Mouse (Mus musculus): ENCODE measurements around the gene Fbxo4. TPM values are rescaled to one million over a fixed set of nuclear protein-coding genes. Genes with fewer than 3 reads are reported as not detected.
A peak's percentile ranks its signal among the peaks of the same experiment; 100 is the strongest.

Fbxo4 gene
- total RNA-seq, 1 experiment, result 5.2 TPM

DNA sequence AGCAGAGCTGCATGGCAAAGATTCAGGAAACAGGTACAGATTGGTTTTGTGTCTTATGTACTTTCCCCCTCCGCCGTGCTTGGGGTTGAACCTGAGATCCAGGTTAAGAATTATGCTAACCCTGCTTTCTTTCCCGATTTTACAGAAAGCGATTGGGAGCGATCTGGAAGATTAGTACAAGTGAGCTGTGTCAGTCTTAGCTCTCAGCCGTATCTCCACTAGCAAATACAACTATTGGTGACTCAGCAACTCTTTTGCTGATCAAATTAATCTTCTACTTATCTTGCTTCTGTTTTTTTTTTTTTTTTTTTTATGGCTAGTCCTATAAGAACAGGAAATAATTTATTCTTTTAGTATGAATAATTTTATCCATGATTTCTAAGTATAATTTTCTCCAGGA, 9.2 kb downstream of the Fbxo4 start:
- H3K27ac ChIP-seq (ENCODE audit: insufficient read depth, low read depth, low read length, poor library complexity, severe bottlenecking), result no peak overlapping the region
- no peaks in the 10 kb centered on the region for H3K36me3 ChIP-seq (ENCODE audit: control insufficient read depth, insufficient read depth, low read length, poor library complexity, severe bottlenecking)
- no peak for DNase-seq (ENCODE audit: low read depth, low spot score)
- no peaks in the 10 kb centered on the region for H3K4me1 ChIP-seq (ENCODE audit: control insufficient read depth in 2 of 2, insufficient read depth in 2 of 2, low read length in 2 of 2, poor library complexity in 1 of 2)
- in situ Hi-C loops (cut with MboI; ENCODE audit: low sequenced_read_pairs in 2 of 2, unreplicated experiment in 2 of 2), result no loop called here
- TF ChIP-seq MAFK (IDR thresholded peaks at IDR 0.05; ENCODE audit: insufficient read depth, low read depth, low read length), result 0 out of 2 replicates have a peak, but pooled peaks have one; percentile 8
- no peak for TF ChIP-seq CHD2 (IDR thresholded peaks at IDR 0.05; ENCODE audit: low read depth, low read length)
- H3K4me3 ChIP-seq (ENCODE audit: insufficient read depth in 1 of 2, low read depth in 1 of 2, low read length in 2 of 2, poor library complexity in 1 of 2, severe bottlenecking in 1 of 2), result no peak overlapping the region
- no peak overlapping the region for H3K9ac ChIP-seq (ENCODE audit: insufficient read depth, low read depth, low read length, poor library complexity, severe bottlenecking)
- no peaks in the 10 kb centered on the region for H3K9me3 ChIP-seq (ENCODE audit: control insufficient read depth, insufficient read depth, low read depth, low read length)

DNA sequence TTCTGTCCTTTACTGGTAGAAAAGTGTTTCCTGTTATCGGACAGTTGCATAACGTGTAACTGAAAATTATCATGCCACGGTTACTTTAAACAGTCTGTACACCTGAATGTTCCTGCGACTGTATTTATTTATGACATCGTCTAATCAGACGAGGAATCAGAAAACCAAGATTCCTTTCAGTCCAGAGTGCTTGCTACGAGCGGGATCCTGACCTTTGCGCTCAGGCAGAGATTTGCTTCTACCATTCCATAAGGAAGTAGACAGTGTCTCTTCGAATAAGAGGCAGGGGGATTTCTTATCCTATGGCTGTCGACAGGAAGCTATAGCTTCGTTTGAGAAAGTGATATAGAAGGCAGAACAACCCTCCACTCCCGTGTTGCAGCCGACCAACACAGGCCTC, 9.6 kb downstream of the Fbxo4 start:
- no peak overlapping the region for H3K9ac ChIP-seq (ENCODE audit: insufficient read depth, low read depth, low read length, poor library complexity, severe bottlenecking)
- H3K36me3 ChIP-seq (ENCODE audit: control insufficient read depth, insufficient read depth, low read length, poor library complexity, severe bottlenecking), result no peaks in the 10 kb centered on the region
- in situ Hi-C loops (cut with MboI; ENCODE audit: low sequenced_read_pairs in 2 of 2, unreplicated experiment in 2 of 2), result no loop called here
- TF ChIP-seq HCFC1 (IDR thresholded peaks at IDR 0.05; ENCODE audit: borderline replicate concordance, insufficient read depth, low read length) (no peak), ZNF384 (IDR thresholded peaks at IDR 0.05; ENCODE audit: low read depth, low read length) (no peak), MAFK (IDR thresholded peaks at IDR 0.05; ENCODE audit: insufficient read depth, low read depth, low read length) (no peak), ZC3H11A (IDR thresholded peaks at IDR 0.05; ENCODE audit: borderline replicate concordance, low read depth, low read length) (no peak), CHD2 (IDR thresholded peaks at IDR 0.05; ENCODE audit: low read depth, low read length) (no peak)
- no peaks in the 10 kb centered on the region for H3K9me3 ChIP-seq (ENCODE audit: control insufficient read depth, insufficient read depth, low read depth, low read length)
- no peak for DNase-seq (ENCODE audit: low read depth, low spot score)
- no peak overlapping the region for H3K27ac ChIP-seq (ENCODE audit: insufficient read depth, low read depth, low read length, poor library complexity, severe bottlenecking)
- no peak overlapping the region for H3K4me3 ChIP-seq (ENCODE audit: insufficient read depth in 1 of 2, low read depth in 1 of 2, low read length in 2 of 2, poor library complexity in 1 of 2, severe bottlenecking in 1 of 2)
- no peaks in the 10 kb centered on the region for H3K4me1 ChIP-seq (ENCODE audit: control insufficient read depth in 2 of 2, insufficient read depth in 2 of 2, low read length in 2 of 2, poor library complexity in 1 of 2)

DNA sequence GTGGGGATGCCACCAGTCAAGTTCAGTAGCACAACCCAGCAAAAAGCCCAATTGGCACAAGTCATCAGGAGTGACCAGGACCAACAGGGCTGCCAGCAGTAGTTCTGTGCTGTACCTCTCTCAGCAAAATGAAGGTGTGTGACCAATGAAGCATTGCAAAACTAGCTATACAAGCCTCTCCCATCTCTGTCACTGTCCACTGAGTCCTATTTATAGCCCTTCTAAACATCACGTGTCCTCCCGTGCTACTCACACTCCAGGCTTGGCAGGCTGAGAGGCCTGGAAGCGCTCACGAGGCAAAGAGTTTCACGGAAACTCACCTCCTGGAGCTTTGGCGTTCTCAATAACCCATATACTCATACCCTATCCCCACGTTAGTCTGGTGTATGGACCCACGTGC, 17.1 kb downstream of the Fbxo4 start:
- DNase-seq (ENCODE audit: low read depth, low spot score), result no peak
- in situ Hi-C loops (cut with MboI; ENCODE audit: low sequenced_read_pairs in 2 of 2, unreplicated experiment in 2 of 2), result no loop called here
- H3K4me1 ChIP-seq (ENCODE audit: control insufficient read depth in 2 of 2, insufficient read depth in 2 of 2, low read length in 2 of 2, poor library complexity in 1 of 2), result peaks cover 3 to 7% of the 10 kb centered on the region in 2 experiments; a peak in 2 of 4 replicates
- H3K9me3 ChIP-seq (ENCODE audit: control insufficient read depth, insufficient read depth, low read depth, low read length), result no peaks in the 10 kb centered on the region
- TF ChIP-seq CHD2 (IDR thresholded peaks at IDR 0.05; ENCODE audit: low read depth, low read length), result no peak
- no peak for TF ChIP-seq MAFK (IDR thresholded peaks at IDR 0.05; ENCODE audit: insufficient read depth, low read depth, low read length)
- no peak for TF ChIP-seq HCFC1 (IDR thresholded peaks at IDR 0.05; ENCODE audit: borderline replicate concordance, insufficient read depth, low read length)
- TF ChIP-seq ZC3H11A (IDR thresholded peaks at IDR 0.05; ENCODE audit: borderline replicate concordance, low read depth, low read length), result no peak
- no peak for TF ChIP-seq ZNF384 (IDR thresholded peaks at IDR 0.05; ENCODE audit: low read depth, low read length)
- no peak overlapping the region for H3K4me3 ChIP-seq (ENCODE audit: insufficient read depth in 1 of 2, low read depth in 1 of 2, low read length in 2 of 2, poor library complexity in 1 of 2, severe bottlenecking in 1 of 2)
- no peak overlapping the region for H3K9ac ChIP-seq (ENCODE audit: insufficient read depth, low read depth, low read length, poor library complexity, severe bottlenecking)
- no peaks in the 10 kb centered on the region for H3K36me3 ChIP-seq (ENCODE audit: control insufficient read depth, insufficient read depth, low read length, poor library complexity, severe bottlenecking)
- no peak overlapping the region for H3K27ac ChIP-seq (ENCODE audit: insufficient read depth, low read depth, low read length, poor library complexity, severe bottlenecking)

DNA sequence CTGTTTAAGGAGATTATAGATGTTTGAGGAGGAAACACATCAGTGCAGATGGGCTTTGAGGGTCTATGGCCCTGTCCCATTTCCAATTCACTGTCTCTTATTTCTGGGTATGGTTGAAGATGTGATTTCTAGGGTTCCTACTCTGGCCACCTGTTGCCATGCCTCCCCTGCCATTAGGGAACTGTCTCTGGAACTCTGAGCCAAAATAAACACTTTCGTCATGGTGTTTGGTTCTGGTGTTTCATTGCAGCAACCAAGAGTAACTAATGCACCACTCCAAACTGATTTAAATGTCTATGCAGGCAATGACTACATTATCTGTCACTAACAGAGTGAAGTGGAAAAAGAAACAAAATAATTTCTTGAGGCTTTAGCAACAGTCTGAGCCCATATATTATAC, 19.3 kb downstream of the Fbxo4 start:
- no peaks in the 10 kb centered on the region for H3K36me3 ChIP-seq (ENCODE audit: control insufficient read depth, insufficient read depth, low read length, poor library complexity, severe bottlenecking)
- H3K9ac ChIP-seq (ENCODE audit: insufficient read depth, low read depth, low read length, poor library complexity, severe bottlenecking), result no peak overlapping the region
- in situ Hi-C loops (cut with MboI; ENCODE audit: low sequenced_read_pairs in 2 of 2, unreplicated experiment in 2 of 2), result no loop called here
- no peak for TF ChIP-seq CHD2 (IDR thresholded peaks at IDR 0.05; ENCODE audit: low read depth, low read length)
- TF ChIP-seq ZC3H11A (IDR thresholded peaks at IDR 0.05; ENCODE audit: borderline replicate concordance, low read depth, low read length), result no peak
- TF ChIP-seq MAFK (IDR thresholded peaks at IDR 0.05; ENCODE audit: insufficient read depth, low read depth, low read length), result no peak
- TF ChIP-seq ZNF384 (IDR thresholded peaks at IDR 0.05; ENCODE audit: low read depth, low read length), result no peak
- no peak for TF ChIP-seq HCFC1 (IDR thresholded peaks at IDR 0.05; ENCODE audit: borderline replicate concordance, insufficient read depth, low read length)
- no peak overlapping the region for H3K27ac ChIP-seq (ENCODE audit: insufficient read depth, low read depth, low read length, poor library complexity, severe bottlenecking)
- DNase-seq (ENCODE audit: low read depth, low spot score), result no peak
- H3K9me3 ChIP-seq (ENCODE audit: control insufficient read depth, insufficient read depth, low read depth, low read length), result no peaks in the 10 kb centered on the region
- peaks cover 3 to 7% of the 10 kb centered on the region in 2 experiments; a peak in 2 of 4 replicates for H3K4me1 ChIP-seq (ENCODE audit: control insufficient read depth in 2 of 2, insufficient read depth in 2 of 2, low read length in 2 of 2, poor library complexity in 1 of 2)
- H3K4me3 ChIP-seq (ENCODE audit: insufficient read depth in 1 of 2, low read depth in 1 of 2, low read length in 2 of 2, poor library complexity in 1 of 2, severe bottlenecking in 1 of 2), result no peak overlapping the region

DNA sequence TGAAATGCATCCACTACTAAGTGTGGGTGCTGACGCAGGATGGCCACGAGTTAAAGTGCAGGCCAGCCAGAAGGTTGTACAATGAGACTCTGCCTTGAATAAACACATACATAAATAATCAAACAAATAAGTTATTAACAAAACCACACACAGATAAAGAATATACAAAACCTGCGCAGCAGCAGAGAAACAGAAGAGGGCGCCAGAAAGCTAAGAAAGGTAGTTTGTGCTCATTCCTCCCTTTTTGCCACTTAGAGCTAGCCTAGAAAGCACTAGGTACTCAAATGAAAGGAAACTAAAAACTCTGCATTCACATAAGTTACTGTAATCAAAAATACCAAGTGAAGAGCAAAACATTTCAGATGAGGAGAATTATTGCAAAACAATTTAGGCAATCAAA, 21.4 kb downstream of the Fbxo4 start:
- DNase-seq (ENCODE audit: low read depth, low spot score), result no peak
- H3K9ac ChIP-seq (ENCODE audit: insufficient read depth, low read depth, low read length, poor library complexity, severe bottlenecking), result no peak overlapping the region
- H3K4me3 ChIP-seq (ENCODE audit: insufficient read depth in 1 of 2, low read depth in 1 of 2, low read length in 2 of 2, poor library complexity in 1 of 2, severe bottlenecking in 1 of 2), result no peak overlapping the region
- peaks cover 3 to 7% of the 10 kb centered on the region in 2 experiments; a peak in 2 of 4 replicates for H3K4me1 ChIP-seq (ENCODE audit: control insufficient read depth in 2 of 2, insufficient read depth in 2 of 2, low read length in 2 of 2, poor library complexity in 1 of 2)
- no peak for TF ChIP-seq HCFC1 (IDR thresholded peaks at IDR 0.05; ENCODE audit: borderline replicate concordance, insufficient read depth, low read length)
- TF ChIP-seq ZC3H11A (IDR thresholded peaks at IDR 0.05; ENCODE audit: borderline replicate concordance, low read depth, low read length), result peak; percentile 17; the same call in 1 of the 2 replicates
- in situ Hi-C loops (cut with MboI; ENCODE audit: low sequenced_read_pairs in 2 of 2, unreplicated experiment in 2 of 2), result no loop called here
- no peaks in the 10 kb centered on the region for H3K36me3 ChIP-seq (ENCODE audit: control insufficient read depth, insufficient read depth, low read length, poor library complexity, severe bottlenecking)
- H3K27ac ChIP-seq (ENCODE audit: insufficient read depth, low read depth, low read length, poor library complexity, severe bottlenecking), result no peak overlapping the region
- no peaks in the 10 kb centered on the region for H3K9me3 ChIP-seq (ENCODE audit: control insufficient read depth, insufficient read depth, low read depth, low read length)

Measured in ES-E14 (cell line).